Mouse (Mus musculus): ENCODE measurements around the gene Dnah2.

DNA sequence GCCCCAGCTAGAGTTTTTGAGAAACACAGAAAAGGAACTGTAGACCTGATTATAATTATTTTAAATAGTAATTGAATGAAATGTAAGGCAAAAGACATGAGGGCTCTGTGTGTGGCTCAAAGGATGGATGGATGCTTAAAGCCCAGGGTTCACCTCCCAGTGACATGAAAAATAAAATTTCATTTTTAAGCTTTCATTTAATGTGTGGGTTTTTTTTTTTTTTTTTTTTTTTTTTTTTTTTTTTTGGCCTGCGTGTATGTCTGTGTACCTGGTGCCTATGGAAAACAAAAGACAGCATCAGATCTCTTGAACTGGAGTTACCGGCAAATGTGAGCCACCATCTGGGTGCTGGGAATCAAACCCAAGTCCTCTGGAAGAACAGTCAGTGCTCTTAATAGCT is 8.2 kb downstream of the Dnah2 start:
- no peak for TF ChIP-seq CTCF (IDR thresholded peaks at IDR 0.05)
- TF ChIP-seq EP300 (IDR thresholded peaks at IDR 0.05), result no peak

All from lung, postnatal 0 days (tissue).